Mouse (Mus musculus): ENCODE results near the gene Tex10. TPM values are rescaled to one million over a fixed set of nuclear protein-coding genes. Genes with fewer than 3 reads are reported as not detected.

Tex10 gene
- 169 TPM for polyA plus RNA-seq (2014; fragmentation: Illumina TruSeq; extraction: RNeasy Lipid Tissue Mini Kit (QIAGEN cat#74804); ENCODE audit: low read depth, low replicate concordance)

DNA sequence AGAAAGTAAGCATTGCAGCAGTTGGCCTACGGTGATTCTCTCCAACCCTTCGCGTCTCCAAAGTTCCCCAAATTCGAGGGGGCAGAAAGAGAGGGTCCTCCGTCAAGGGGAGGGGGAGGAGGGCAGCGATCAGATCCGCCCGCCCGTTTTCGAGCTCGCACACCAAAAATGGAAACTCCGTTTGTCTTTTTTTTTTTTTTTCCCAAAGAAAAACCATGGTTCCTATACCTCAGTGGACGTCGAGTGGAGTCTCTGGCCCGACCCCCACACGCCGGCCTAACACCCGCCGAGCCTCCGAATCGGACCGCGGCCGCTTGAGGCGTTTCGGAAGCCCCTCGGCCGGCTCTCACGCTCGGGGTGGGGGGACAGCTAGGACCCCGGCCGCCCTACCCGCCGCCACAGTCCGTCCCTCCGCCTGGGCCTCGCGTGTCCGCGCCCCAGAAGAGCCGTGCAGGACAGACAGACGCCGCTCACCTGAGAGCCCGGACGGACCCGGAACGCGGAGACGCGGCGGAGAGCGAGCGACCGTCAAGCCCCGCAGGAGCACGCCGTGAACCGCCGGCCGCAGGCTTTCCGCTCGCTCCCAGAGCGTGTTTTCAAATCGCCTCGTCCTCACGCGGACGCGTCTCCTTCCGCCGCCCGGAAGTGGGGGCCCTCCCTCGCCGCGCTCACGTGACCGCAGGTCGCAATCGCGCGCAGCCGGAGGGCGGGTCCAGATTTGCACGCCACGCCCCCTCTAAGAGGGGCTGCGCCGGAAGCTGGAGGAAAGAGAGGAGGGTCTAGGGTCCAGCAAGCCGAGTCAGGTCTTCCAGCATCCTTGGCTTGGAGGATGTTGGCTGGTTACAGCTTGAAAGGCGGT, at the start of gene Tex10:
Tex10 (minus strand) TSS at position 668 of the 859 bp plus-strand sequence.

Other genes starting within 250 kb of the Tex10 start
- gene Erp44, start 193.9 kb downstream of the Tex10 start, polyA plus RNA-seq (2014; fragmentation: Illumina TruSeq; extraction: RNeasy Lipid Tissue Mini Kit (QIAGEN cat#74804); ENCODE audit: low read depth, low replicate concordance), result 94.3 TPM
- gene Invs, start 193.7 kb downstream of the Tex10 start, polyA plus RNA-seq (2014; fragmentation: Illumina TruSeq; extraction: RNeasy Lipid Tissue Mini Kit (QIAGEN cat#74804); ENCODE audit: low read depth, low replicate concordance), result 3.5 TPM
- gene Msantd3, start 66.5 kb upstream of the Tex10 start, polyA plus RNA-seq (2014; fragmentation: Illumina TruSeq; extraction: RNeasy Lipid Tissue Mini Kit (QIAGEN cat#74804); ENCODE audit: low read depth, low replicate concordance), result 7.0 TPM
- gene Tmeff1, start 111.7 kb upstream of the Tex10 start, polyA plus RNA-seq (2014; fragmentation: Illumina TruSeq; extraction: RNeasy Lipid Tissue Mini Kit (QIAGEN cat#74804); ENCODE audit: low read depth, low replicate concordance), result 51.9 TPM
- 2.5 TPM for gene Cavin4, start 190.1 kb upstream of the Tex10 start, polyA plus RNA-seq (2014; fragmentation: Illumina TruSeq; extraction: RNeasy Lipid Tissue Mini Kit (QIAGEN cat#74804); ENCODE audit: low read depth, low replicate concordance)